Mouse (Mus musculus) common myeloid progenitor, adult 5-6 weeks (primary cell): Measurements from ENCODE around the gene Zbtb4. TPM values are rescaled to one million over a fixed set of nuclear protein-coding genes. Genes with fewer than 3 reads are reported as not detected.

Source experiments
- ATAC-seq: replicated peaks from 2 replicates; pipeline ENCODE4 v1.8.0; 2016; ENCODE audit warnings: low read depth, mild to moderate bottlenecking, moderate TSS enrichment, inconsistent platforms; ENCODE audit not compliant: poor library complexity, severe bottlenecking
- total RNA-seq: library from RNA; stranded (forward); fragments of 200-1000, 187-1606 nt; gene quantifications from 2 replicates; pipeline ENCODE4 v1.2.3, GENCODE M21; 2017

The Zbtb4 gene
- total RNA-seq, 1 experiment from 2014 or later: 2.6 TPM

DNA sequence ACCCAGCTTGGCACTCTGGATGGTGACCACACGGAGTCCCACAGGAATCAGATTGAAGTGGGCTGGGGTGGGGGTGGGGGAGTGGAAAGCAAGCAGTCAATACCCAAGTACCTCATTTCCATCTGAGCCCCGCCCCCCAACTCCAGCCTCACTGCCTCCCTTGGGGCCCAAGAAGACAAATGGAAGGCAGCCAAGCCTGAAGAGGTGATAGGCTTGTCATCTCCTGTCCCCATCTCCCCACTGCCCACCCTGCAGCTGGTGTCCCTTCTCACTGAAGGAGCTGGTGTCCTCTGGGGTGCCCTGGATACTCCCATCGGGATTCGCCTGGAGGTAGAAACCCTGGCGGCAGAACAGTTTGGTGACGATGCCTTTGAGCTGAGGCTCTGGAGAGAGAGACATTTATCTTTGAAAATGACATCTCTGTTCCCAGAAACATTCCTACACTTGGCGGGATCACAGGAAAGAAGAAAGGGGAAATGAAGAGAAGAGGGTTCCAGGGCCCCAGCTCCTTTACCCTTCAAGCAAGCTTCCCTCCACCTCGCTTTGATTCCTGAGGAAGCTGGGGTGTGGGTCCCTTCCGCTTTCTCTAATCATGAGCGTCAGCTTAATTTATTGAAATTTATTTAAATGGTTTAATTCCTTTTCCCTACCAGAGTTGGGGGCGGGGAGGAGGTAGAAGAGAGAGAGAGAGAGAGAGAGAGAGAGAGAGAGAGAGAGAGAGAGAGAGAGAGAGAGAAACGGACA is 33.9 kb downstream of the Zbtb4 start:
- ATAC-seq: no peak

DNA sequence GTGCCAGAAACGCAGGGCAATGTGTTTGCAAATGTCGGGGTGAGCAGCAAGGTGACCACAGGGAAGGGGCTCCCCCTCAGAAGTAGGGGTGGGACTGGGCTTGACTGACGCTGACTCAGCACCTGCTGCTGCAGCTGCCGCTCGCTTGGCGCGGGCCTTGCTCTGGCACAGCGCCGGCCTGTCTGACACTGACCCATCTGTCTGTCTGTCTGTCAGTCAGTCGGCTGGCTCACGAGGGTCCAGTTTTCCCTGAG is 34.4 kb downstream of the Zbtb4 start:
- ATAC-seq: no peak; the same call in 1 of the 2 replicates

DNA sequence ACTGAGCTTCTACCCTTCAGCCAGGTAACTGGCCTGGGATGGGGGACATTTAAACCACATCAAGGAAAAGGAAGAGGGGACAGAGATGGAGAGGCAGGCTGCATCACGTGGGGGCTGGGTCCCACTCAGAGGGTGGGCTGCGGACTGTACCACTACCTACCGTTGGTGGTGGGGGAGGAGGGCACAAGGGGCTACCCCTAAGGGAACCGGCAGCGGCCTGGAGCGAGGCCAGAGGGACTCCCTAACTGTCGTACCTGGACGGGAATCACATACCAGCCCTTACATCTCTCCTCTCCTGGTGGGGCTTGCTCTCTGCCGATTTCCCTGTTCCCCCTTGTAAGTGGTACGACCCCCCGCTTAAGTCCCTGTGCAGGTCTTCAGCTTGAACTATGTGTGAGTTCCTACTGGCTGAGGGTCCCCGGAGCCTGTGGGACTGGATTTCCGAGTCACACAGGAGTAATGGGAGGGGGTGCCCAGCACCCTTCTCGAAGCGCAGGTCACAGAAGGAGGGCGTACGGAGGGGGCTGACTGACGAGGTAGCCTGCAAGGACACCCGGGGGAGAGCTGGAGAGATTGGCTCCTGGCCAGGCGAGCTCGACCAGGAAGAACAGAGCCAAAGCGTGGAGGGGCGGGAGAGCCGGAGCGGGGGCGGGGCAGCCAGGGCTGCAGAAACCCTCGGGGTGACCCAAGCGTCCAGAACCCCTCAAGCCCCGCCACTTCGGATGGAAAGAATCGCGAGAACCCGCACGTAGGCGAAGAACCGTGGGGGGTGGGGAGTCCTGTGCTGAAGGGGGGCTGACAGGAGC is 34.9 kb downstream of the Zbtb4 start:
- no peak for ATAC-seq

DNA sequence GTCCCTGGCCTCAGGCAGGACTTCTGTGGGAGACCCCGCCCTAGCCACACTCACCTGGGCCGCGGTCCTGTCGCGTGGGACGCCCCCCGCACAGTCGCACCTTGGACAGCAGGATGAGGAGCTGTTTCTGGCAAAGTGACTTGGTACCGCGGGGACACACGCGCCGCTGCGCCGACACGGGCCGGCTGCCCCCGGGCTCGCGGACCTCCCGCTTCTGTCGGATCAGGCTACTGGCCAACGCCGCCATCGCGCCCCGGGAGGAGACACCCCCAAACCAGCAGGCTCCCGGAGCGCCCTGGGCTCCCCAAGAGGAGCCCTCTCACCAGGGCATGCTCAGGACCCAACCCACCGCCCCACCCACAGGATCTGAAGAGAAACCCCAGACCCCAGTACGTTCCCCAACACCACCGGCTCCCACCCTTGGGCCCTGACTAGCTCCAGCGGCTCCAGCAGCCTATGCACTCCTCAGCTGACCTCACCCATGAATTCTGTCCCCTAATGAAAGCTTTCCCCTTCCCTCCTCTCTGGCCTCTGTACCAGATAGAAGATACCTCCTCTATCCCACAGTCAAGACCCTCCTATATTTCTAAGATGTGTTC is 35.8 kb downstream of the Zbtb4 start, which contains the start of gene Fgf11:
Gene Fgf11, minus strand, starts transcription at position 479 of the 599 bp plus-strand sequence.
- no peak for ATAC-seq

DNA sequence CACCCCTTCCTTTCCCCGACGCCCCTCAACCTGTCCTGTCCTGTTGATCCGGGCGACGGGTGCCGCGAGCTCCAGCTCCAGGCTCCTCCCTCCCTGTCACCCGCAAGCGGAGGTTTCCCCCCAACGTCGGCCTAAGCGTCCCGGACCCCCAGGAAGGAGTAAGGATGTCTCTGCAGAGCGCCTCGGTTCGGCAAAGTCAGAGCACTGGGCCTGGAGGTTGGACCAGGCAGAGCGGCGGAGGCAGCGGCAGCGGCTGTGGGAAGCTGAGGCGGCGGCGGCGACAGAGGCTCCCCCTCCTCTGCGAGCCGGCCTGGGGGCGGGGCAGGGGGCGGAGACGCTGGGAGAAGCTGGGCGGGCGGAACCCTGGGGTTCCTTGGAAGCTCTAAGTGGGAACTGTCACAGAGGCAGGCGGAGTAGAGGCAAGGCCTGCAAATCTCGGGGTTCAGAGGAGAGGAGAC is 37.0 kb downstream of the Zbtb4 start:
- peak; percentile 52 for ATAC-seq

DNA sequence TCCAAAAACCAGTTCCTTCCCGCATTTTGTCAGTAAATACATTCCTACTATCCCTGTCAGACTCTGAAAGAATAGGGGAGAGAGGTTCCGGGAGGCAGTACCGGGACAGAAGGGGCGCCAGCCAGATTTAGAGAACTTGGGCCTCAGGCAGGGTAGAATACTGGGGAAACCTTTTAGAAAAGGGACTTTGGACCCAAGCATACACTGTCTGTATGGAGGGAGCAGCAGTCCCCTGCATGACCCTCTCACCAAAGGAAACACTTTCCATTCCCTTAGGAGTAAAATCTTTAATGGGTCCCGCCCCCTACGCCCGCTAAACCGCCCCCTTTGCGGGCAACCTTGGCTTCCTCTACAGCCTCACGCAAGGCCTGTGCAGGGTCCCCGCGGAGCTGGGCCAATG is 37.6 kb downstream of the Zbtb4 start:
- ATAC-seq: no peak; the same call in 1 of the 2 replicates

DNA sequence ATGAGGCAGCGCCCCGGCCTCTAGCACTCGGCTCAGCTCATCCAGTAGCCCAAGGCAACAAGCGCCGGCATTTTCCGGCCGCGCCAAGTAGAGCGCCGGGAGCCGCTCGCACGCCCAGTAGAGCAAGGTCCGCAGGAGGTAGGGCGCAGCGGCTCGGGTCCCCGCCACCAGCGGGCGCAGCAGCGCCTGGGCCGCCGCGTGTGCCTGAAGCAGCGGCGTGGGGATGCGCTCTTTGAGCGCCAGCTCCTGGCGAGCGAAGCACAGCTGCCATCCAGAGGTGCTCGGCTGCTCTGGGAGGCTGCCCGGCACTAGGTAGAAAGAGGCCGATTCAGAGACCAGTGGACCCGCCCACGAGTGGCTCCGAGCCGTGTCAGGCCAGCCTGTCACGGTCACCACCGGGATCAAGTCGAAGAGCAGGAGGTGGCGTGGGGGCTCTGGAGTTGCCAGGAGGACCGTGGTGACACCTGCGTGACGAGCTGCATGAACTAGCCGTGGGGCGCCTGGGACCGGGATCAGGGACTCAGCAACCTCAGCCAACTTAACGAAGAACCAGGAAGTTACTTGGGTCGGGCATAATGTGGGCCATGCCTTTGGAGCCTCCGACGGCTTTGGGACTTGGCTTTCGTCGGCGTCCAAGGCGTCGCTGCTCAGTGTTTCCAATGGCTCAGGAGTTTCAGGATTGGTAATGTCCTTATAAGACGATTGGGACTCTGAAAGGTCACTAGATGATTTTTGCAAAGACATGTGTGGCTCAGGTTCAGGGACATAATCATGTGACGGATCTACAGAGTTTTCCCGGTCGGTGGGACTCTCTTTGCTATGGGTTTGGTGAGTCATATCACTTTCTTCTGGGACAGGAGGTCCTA is 38.3 kb downstream of the Zbtb4 start:
- ATAC-seq: peak; percentile 55

DNA sequence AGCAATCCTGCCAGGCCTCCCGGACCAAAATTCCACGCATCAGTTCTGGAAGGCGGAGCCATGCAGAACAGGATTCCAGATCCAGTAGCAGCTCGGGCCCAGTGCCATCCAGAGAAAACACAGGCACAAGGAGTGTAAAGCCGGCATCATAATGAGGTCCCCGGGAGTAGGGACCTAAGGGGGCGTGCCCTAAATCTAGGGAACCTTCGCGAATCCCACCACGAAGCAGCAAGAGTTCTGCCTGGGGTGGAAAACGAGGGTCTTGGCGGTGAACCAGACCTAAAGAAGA is 38.9 kb downstream of the Zbtb4 start:
- ATAC-seq: no peak

DNA sequence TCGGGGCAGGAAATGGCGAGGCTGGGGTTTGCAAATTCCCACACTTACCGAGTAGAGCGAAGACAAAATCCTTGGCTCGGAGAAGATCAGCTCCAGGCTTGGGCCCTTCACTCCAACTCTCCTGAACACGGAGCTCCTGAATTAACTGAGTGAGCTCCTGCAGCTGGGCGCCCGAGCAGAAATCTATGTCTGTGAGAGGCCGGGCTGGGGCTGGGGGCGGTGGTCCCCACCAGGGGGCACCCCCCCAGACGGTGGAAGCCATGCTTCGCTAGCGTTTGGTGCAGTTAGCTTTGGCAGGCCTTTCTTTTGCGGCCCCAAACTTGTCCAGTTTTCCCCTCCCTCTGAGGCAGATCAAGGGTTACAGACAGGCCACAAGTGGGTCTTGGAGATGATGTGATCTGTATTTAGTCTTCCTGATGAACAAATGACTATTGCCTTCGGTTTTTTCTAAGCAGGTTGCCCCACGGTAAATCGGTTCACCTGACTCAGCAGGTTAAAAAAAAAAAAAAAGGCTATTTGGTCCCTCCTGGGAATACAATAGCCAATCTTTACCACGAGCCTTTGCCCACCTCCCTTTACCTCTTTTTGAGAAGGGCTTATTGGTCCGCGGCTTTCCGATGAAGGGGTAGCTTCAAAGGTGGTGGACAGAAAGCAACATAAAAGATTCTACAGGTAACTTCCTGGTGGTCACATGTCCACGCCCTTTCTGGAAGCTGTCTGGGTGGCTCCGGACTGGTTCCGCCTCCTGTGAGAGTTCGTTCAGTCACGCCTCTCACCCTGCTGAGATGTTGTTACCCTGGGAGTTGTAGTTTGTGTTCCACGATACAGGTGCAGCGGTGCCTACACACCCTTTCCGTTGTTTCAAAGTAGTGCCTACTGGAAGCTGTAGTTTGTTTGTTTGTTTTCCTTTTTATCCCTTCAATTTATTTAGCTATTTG is 39.5 kb downstream of the Zbtb4 start, which contains the start of gene Tmem102:
Gene Tmem102, minus strand, starts transcription at position 653 of the 938 bp plus-strand sequence.
- no peak for ATAC-seq

DNA sequence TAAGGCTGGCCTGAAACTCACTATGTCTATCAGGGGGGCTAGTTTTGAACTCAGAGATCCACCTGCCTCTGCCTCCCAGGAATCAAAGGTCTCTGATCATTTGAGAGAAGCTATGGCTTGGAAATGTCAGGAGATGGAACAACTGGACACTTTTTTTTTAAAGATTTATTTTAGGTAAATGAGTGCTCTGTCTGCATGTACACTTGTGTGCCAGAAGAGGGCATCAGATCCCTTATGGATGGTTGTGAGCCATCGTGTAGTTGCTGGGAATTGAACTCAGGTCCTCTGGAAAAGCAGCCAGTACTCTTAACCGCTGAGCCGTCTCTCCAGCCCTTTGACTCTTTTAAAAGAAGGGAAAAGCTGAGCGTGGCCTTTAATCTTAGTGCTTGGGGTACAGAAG is 40.7 kb downstream of the Zbtb4 start:
- ATAC-seq: no peak

DNA sequence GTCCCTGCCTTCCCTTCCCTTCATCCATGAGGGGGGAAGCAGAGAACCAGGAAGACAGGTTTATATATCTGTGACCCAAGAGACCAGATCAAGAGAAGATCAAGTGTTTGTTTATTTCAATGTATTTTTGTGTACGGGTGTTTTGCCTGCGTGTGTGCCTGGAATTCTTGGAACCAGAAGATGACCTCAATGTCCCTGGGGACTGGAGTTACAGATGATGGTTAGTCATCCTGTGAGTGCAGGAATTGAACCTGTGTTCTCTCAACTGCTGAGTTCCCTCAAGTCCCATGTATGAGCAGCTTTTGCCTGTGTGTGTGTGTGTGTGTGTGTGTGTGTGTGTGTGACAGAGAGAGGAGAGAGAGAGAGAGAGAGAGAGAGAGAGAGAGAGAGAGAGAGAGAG is 41.9 kb downstream of the Zbtb4 start:
- no peak for ATAC-seq

DNA sequence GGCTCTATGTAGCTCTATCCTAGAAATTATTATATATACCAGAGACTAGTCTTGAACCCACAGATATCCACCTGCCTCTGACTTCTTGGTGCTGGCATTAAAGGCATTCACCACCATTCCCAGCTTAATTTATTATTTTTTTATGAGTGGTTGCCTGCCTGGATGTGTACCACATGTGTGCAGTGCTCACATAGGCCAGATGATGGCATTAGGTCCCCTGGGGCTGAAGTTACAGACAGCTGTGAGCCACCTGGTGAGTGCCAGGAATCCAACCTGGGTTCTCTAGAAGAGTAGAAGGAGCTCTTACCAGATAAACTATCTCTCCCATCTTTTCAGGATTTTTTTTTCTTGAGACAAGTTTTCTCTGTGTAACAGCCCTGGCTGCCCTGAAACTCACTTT is 44.6 kb downstream of the Zbtb4 start:
- ATAC-seq: no peak

DNA sequence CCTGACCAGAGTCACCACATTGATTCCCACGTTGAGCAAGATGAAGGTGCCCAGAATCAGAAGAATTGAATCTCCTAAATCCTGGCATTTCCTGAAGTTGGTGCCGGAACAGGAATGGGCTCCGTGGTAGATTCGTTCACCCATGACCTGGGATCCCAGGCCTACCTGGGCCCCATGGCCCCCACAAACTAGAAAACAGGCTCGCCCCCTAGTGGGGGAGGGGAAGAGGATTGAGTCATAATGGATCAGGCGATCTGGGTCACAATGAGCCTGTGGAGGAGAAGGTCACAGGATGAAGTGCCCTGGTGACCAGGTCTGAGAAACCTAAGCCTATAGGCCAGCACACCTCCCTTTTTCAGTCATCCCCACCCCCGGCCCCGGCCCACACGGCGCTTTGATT is 49.4 kb downstream of the Zbtb4 start, which contains the start of gene Gm39566:
Gene Gm39566, minus strand, starts transcription at position 144 of the 400 bp plus-strand sequence.
- no peak for ATAC-seq

DNA sequence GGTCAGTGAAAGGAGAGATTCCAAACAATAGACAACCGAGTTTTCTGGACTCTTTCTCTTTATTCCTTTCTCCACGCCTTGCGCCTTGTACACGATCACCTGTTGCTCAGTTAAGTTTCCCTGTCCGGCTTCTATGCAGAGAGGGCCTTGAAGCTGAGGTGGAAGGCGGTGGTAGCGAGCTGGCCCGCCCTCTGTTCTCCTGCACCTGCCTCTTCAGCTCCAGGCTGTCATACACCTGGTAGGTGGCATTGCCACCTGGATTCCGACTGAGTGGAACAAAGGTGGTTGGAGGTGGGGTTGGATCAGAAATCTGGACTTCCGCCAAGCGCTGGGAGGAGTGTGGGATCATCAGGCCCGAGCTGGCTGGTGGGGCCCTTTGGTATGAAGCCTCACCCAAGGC is 50.8 kb downstream of the Zbtb4 start:
- no peak for ATAC-seq

DNA sequence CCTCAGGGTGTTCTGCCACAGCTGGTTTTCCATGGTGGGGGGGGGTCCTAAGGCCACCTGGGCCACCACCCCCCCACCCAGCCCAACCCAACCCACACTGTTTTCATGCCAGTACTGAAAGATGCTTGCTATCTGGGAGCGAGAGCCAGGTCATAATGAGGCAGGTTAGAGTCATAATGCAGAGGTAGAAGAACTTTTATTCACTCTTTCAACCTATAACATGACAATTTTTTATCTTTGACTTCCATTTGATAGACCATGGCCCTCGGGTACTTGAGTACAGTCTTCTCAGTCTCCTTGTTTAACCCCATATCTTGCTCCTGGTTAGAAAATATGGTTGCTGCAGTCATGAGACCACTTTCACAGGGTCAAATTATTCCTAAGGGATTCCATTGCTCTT is 52.7 kb downstream of the Zbtb4 start, which contains the start of gene Spem2:
Gene Spem2, minus strand, starts transcription at position 101 of the 400 bp plus-strand sequence.
- no peak for ATAC-seq

DNA sequence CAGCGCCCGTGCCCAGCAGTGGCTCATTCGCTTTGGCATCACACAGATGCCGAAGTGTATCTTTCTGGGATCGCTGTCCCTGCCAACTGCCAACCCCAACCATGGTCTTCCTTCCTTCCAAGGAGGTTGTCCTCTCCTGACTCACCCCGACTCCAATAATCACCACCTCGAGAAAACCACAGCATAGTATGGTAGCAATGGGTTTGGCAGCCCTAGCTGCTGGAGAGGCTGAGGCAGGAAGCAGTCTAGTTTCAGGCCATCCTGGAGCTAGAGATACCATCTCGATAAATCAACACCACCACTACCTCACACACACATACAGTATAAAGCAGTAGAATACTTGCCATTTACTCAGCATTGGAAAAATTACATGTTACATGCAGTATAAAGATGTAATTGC is 53.2 kb downstream of the Zbtb4 start:
- no peak for ATAC-seq

DNA sequence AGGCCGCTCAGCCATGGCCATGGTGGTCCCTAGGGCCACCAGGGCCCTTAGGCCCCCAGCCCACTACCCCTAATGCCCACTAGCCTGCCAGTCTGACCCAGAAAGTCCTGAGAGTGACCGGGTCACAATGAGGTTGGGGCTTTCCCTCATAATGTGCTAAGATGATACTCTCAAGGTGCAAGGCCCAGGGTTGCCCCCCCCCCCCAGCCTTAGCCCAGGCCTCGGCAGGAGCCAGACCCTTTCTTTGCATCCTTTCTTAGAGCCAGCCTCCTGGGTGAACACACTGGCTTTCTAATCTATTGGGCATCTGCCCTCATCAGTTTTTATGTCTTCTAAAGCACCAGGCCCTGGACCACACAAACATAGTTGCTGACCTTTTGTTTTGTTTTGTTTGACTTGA is 56.4 kb downstream of the Zbtb4 start, which contains the start of gene Spem1:
Gene Spem1, minus strand, starts transcription at position 101 of the 400 bp plus-strand sequence.
- ATAC-seq: no peak

DNA sequence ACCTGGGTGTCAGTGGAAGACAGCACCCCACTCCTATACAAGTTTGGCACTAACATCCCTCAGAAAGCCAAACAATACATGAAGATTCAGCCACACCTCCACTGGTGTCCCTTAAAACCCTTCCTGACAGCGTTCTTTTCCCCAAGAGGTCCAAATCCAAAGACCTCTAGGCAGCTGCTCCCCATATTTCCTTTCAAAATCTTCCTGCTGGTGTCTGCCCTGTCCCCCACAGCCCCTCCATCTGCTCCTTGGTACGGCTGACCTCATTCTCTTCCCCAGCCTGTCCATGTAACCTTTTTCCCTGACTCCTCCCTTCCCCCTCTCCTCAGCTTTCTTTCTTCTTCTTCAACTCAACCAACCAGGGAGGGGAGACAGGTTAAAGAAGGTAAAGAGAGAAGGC is 57.7 kb downstream of the Zbtb4 start:
- no peak for ATAC-seq

DNA sequence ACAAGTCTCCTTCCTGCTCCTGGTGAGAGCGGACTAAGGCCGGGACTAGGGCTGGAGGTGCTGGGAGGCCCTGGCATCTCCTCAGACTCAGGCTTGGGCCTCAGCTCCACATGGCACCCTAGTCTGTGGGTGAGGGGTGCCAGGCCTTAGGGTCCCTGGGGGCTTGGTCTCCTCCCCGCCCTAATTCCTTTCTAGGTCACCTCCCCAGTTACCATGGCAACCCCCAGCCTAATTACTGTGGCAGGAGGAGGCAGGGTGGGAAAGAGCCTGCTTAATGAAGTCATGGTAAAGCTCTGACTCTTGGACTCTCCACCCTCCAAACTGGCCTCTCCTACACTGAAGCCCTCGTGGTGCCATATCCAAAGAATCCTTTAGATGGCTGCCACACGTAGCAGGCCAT is 63.1 kb downstream of the Zbtb4 start:
- no peak for ATAC-seq
